Mouse (Mus musculus): Measurements from ENCODE around the gene Adora2a. TPM values are rescaled to one million over a fixed set of nuclear protein-coding genes. Genes with fewer than 3 reads are reported as not detected.

Adora2a gene
- polyA plus RNA-seq, 1 experiment: 9.3 TPM

- no peak for DNase-seq (ENCODE audit: low read depth)
- no peak for TF ChIP-seq CTCF (IDR thresholded peaks at IDR 0.05; ENCODE audit: borderline replicate concordance, extremely low read depth, insufficient read depth, insufficient read length)
- no peak for TF ChIP-seq POLR2A (IDR thresholded peaks at IDR 0.05; ENCODE audit: borderline replicate concordance, extremely low read depth, insufficient read depth, insufficient read length, poor library complexity, severe bottlenecking)
Observed at GRCm38 (mm10) chr10:75314190-75314980, 2.3 kb upstream of the Adora2a start.

- peak; percentile 33 for DNase-seq (ENCODE audit: low read depth)
- no peak for TF ChIP-seq CTCF (IDR thresholded peaks at IDR 0.05; ENCODE audit: borderline replicate concordance, extremely low read depth, insufficient read depth, insufficient read length)
Observed at GRCm38 (mm10) chr10:75315756-75316155, 921 bp upstream of the Adora2a start.

- TF ChIP-seq CTCF (IDR thresholded peaks at IDR 0.05; ENCODE audit: borderline replicate concordance, extremely low read depth, insufficient read depth, insufficient read length): no peak
- no peak for TF ChIP-seq POLR2A (IDR thresholded peaks at IDR 0.05; ENCODE audit: borderline replicate concordance, extremely low read depth, insufficient read depth, insufficient read length, poor library complexity, severe bottlenecking)
- peak; percentile 20 for DNase-seq (ENCODE audit: low read depth)
Observed at GRCm38 (mm10) chr10:75316472-75316871, 205 bp upstream of the Adora2a start.

GRCm38 (mm10) chr10:75316908-75317761 is 458 bp downstream of the Adora2a start:
- TF ChIP-seq CTCF (IDR thresholded peaks at IDR 0.05; ENCODE audit: borderline replicate concordance, extremely low read depth, insufficient read depth, insufficient read length): peak; percentile 69
- TF ChIP-seq POLR2A (IDR thresholded peaks at IDR 0.05; ENCODE audit: borderline replicate concordance, extremely low read depth, insufficient read depth, insufficient read length, poor library complexity, severe bottlenecking): no peak
- peak; percentile 58 for DNase-seq (ENCODE audit: low read depth)

GRCm38 (mm10) chr10:75318206-75318605 is 1.5 kb downstream of the Adora2a start:
- no peak for TF ChIP-seq CTCF (IDR thresholded peaks at IDR 0.05; ENCODE audit: borderline replicate concordance, extremely low read depth, insufficient read depth, insufficient read length)
- no peak for TF ChIP-seq POLR2A (IDR thresholded peaks at IDR 0.05; ENCODE audit: borderline replicate concordance, extremely low read depth, insufficient read depth, insufficient read length, poor library complexity, severe bottlenecking)

GRCm38 (mm10) chr10:75320321-75320720 is 3.6 kb downstream of the Adora2a start:
- DNase-seq (ENCODE audit: low read depth): no peak
- no peak for TF ChIP-seq CTCF (IDR thresholded peaks at IDR 0.05; ENCODE audit: borderline replicate concordance, extremely low read depth, insufficient read depth, insufficient read length)
- no peak for TF ChIP-seq POLR2A (IDR thresholded peaks at IDR 0.05; ENCODE audit: borderline replicate concordance, extremely low read depth, insufficient read depth, insufficient read length, poor library complexity, severe bottlenecking)

More at GRCm38 (mm10) chr10:75318206-75318605, 1.5 kb downstream of the Adora2a start:
- DNase-seq (ENCODE audit: low read depth): no peak

GRCm38 (mm10) chr10:75322966-75323365 is 6.3 kb downstream of the Adora2a start:
- TF ChIP-seq POLR2A (IDR thresholded peaks at IDR 0.05; ENCODE audit: borderline replicate concordance, extremely low read depth, insufficient read depth, insufficient read length, poor library complexity, severe bottlenecking): no peak
- no peak for TF ChIP-seq CTCF (IDR thresholded peaks at IDR 0.05; ENCODE audit: borderline replicate concordance, extremely low read depth, insufficient read depth, insufficient read length)
- no peak for DNase-seq (ENCODE audit: low read depth)

- no peak for DNase-seq (ENCODE audit: low read depth)
- TF ChIP-seq POLR2A (IDR thresholded peaks at IDR 0.05; ENCODE audit: borderline replicate concordance, extremely low read depth, insufficient read depth, insufficient read length, poor library complexity, severe bottlenecking): no peak
Observed at GRCm38 (mm10) chr10:75323986-75324385, 7.3 kb downstream of the Adora2a start.

- DNase-seq (ENCODE audit: low read depth): no peak
- no peak for TF ChIP-seq POLR2A (IDR thresholded peaks at IDR 0.05; ENCODE audit: borderline replicate concordance, extremely low read depth, insufficient read depth, insufficient read length, poor library complexity, severe bottlenecking)
Observed at GRCm38 (mm10) chr10:75324391-75324790, 7.7 kb downstream of the Adora2a start.

- TF ChIP-seq POLR2A (IDR thresholded peaks at IDR 0.05; ENCODE audit: borderline replicate concordance, extremely low read depth, insufficient read depth, insufficient read length, poor library complexity, severe bottlenecking): no peak
- no peak for TF ChIP-seq CTCF (IDR thresholded peaks at IDR 0.05; ENCODE audit: borderline replicate concordance, extremely low read depth, insufficient read depth, insufficient read length)
Observed at GRCm38 (mm10) chr10:75325821-75326220, 9.1 kb downstream of the Adora2a start.

GRCm38 (mm10) chr10:75326553-75326952 is 9.9 kb downstream of the Adora2a start:
- no peak for TF ChIP-seq POLR2A (IDR thresholded peaks at IDR 0.05; ENCODE audit: borderline replicate concordance, extremely low read depth, insufficient read depth, insufficient read length, poor library complexity, severe bottlenecking)
- no peak for TF ChIP-seq CTCF (IDR thresholded peaks at IDR 0.05; ENCODE audit: borderline replicate concordance, extremely low read depth, insufficient read depth, insufficient read length)
- no peak for DNase-seq (ENCODE audit: low read depth)

More at GRCm38 (mm10) chr10:75325821-75326220, 9.1 kb downstream of the Adora2a start:
- no peak for DNase-seq (ENCODE audit: low read depth)

- no peak for DNase-seq (ENCODE audit: low read depth)
- TF ChIP-seq POLR2A (IDR thresholded peaks at IDR 0.05; ENCODE audit: borderline replicate concordance, extremely low read depth, insufficient read depth, insufficient read length, poor library complexity, severe bottlenecking) (no peak), CTCF (IDR thresholded peaks at IDR 0.05; ENCODE audit: borderline replicate concordance, extremely low read depth, insufficient read depth, insufficient read length) (no peak)
Observed at GRCm38 (mm10) chr10:75327081-75327480, 10.4 kb downstream of the Adora2a start.
